Mouse (Mus musculus) lung, postnatal 0 days (tissue): ENCODE results near the gene Dusp1. TPM values are rescaled to one million over a fixed set of nuclear protein-coding genes. Genes with fewer than 3 reads are reported as not detected.
A peak's percentile ranks its signal among the peaks of the same experiment; 100 is the strongest.

Source experiments
- ATAC-seq: fragments of 200-750 bp; cut with Nextera tagmentation; 2 replicates; pipeline ENCODE4 v1.8.0; 2017; ENCODE audit warnings: moderate library complexity
- DNase-seq: peaks from one replicate; pipeline ENCODE4 v3.0.0-alpha.2; 2016; ENCODE audit warnings: low spot score
- H3K27ac ChIP-seq: fragments of 300-500 bp; sonication (generic); 2 replicates; pipeline ENCODE4 v1.5.1; 2014; ENCODE audit warnings: antibody characterized with exemption, mild to moderate bottlenecking, low read length, mixed read lengths
- H3K27me3 ChIP-seq: fragments of 300-500 bp; sonication (generic); replicated peaks from 2 replicates; pipeline ENCODE4 v1.6.1; 2014; ENCODE audit warnings: low read length, mixed read lengths; ENCODE audit not compliant: insufficient read depth
- H3K36me3 ChIP-seq: fragments of 300-500 bp; sonication (generic); 2 replicates; pipeline ENCODE4 v1.6.1; 2014; ENCODE audit warnings: low read length, mixed read lengths; ENCODE audit not compliant: insufficient read depth
- H3K4me1 ChIP-seq: fragments of 300-500 bp; sonication (generic); 2 replicates; pipeline ENCODE4 v1.6.1; 2014; ENCODE audit warnings: antibody characterized with exemption, low read depth, low read length, mixed read lengths; ENCODE audit not compliant: insufficient read depth
- H3K4me2 ChIP-seq: fragments of 300-500 bp; sonication (generic); replicated peaks from 2 replicates; pipeline ENCODE4 v1.6.1; 2014; ENCODE audit warnings: low read depth, mild to moderate bottlenecking, low read length, moderate library complexity, mixed read lengths
- H3K4me3 ChIP-seq: fragments of 300-500 bp; sonication (generic); 2 replicates; pipeline ENCODE4 v1.5.1; 2014; ENCODE audit warnings: low read depth, low read length
- H3K9ac ChIP-seq: fragments of 300-500 bp; sonication (generic); replicated peaks from 2 replicates; pipeline ENCODE4 v1.6.1; 2014; ENCODE audit warnings: low read depth, mild to moderate bottlenecking
- H3K9me3 ChIP-seq: fragments of 300-500 bp; sonication (generic); 2 replicates; pipeline ENCODE4 v1.6.1; 2016; ENCODE audit warnings: low read length, mixed read lengths
- CTCF ChIP-seq: IDR thresholded peaks from 2 replicates; pipeline ENCODE4 v1.5.1; 2016; ENCODE audit warnings: antibody characterized with exemption, mild to moderate bottlenecking
- EP300 ChIP-seq: IDR thresholded peaks from 2 replicates; pipeline ENCODE4 v1.6.1; 2016; ENCODE audit warnings: antibody characterized with exemption, mild to moderate bottlenecking, control low read depth
- WGBS: fragments of 180-500 bp; shearing (Covaris S2); extraction: QIAGEN DNeasy Blood & Tissue Kit; methylation state at CpG from one replicate; pipeline ENCODE4 v1.1.7; 2014; 5-methylcytosine and 5-hydroxymethylcytosine counted together
- polyA plus RNA-seq: library from polyadenylated mRNA; unstranded; fragments of >200 nt; fragmentation: Nextera tagmentation; extraction: Ambion mirVana; gene quantifications from 2 replicates; pipeline ENCODE4 v1.2.1, GENCODE M21; 2015

Gene Dusp1
- polyA plus RNA-seq, 1 experiment from 2014 or later = 79.3 TPM

DNA sequence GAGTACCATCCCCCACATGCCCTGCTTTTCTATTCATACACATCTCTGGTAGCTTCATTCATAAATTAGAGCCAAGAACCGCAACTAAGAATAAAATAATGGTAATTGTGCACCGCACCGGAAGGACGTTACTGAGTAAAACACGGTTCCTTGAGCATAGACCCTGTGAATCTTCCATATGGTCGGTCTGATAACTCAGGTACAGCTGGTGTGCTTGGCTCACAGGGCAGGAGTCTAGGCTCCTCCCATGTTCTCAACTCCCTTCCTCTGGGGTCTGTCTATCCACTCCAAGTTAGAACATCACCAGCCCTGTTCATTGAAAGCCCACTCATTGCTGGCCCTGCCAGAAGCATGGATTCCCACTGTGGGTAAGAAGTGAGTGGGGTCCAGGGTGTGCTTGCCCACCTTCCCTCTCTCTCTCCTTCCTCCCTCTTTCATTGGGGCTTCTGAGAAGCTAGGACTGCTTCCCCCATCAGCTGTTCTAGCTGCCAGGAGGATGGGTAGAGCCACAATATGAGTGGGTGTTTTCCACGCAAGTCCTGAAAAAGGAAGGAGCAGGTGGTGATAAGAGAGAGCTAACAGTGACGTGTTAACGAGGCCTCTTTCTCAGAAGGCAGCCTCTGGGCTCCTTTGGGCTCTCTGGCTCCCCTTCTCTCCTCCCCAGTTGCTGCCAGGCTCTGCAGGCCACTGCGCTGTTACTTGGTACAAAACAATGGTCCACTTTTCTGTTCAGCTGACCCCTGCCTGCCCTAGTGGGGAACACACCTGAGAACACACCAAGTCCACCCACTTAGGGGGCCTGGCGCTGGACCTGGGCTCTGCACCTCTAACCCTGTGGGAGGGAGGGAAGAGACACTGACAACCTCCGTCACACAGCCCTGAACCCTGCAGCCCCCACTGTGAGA is 14.1 kb upstream of the Dusp1 start:
- H3K27me3 ChIP-seq = no peaks in the 10 kb centered on the region
- TF ChIP-seq CTCF = no peak
- no peak for TF ChIP-seq EP300
- DNase-seq = no peak
- peaks cover 15% of the 10 kb centered on the region for H3K4me1 ChIP-seq
- no peak overlapping the region for H3K4me2 ChIP-seq
- ATAC-seq = no peak
- H3K9me3 ChIP-seq = no peaks in the 10 kb centered on the region
- no peaks in the 10 kb centered on the region for H3K36me3 ChIP-seq
- 0 out of 2 replicates have a peak overlapping the region, but pooled peaks have one; percentile 12 for H3K9ac ChIP-seq
- H3K27ac ChIP-seq = no peak overlapping the region
- H3K4me3 ChIP-seq = no peak overlapping the region
- 82% methylated on average over 12 of the region's 12 CpGs for WGBS

GRCm38 (mm10) chr17:26574701-26575100 is 12.8 kb upstream of the Dusp1 start:
- H3K4me2 ChIP-seq = no peak overlapping the region
- H3K36me3 ChIP-seq = no peaks in the 10 kb centered on the region
- no peak overlapping the region for H3K9ac ChIP-seq
- DNase-seq (no peak), ATAC-seq (no peak)
- TF ChIP-seq EP300 (no peak), CTCF (no peak)
- peaks cover 15% of the 10 kb centered on the region for H3K4me1 ChIP-seq
- H3K9me3 ChIP-seq = no peaks in the 10 kb centered on the region
- no peaks in the 10 kb centered on the region for H3K27me3 ChIP-seq
- no peak overlapping the region for H3K4me3 ChIP-seq
- no peak overlapping the region for H3K27ac ChIP-seq
- 76% methylated on average over 5 of the region's 5 CpGs for WGBS

DNA sequence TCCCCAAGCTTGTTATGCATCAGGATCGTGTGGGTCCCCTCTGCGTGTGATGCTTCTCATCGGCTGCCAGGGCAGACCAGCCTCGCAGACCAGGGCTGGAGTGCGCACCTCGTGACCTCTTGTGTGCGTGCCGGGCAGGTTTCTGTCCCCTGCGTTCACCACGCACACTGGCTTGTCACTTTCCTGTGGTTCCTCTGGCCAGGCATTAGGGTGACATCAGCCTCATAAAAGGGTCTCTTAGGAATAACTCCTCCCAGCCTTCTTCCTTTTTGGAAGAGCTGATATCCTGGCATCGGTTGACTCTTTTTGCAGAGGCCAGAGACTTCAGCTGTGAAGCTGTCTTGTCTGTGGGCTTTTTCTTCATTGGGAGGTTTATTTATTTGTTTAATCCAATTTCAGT is 12.2 kb upstream of the Dusp1 start:
- H3K4me3 ChIP-seq = no peak overlapping the region
- WGBS = 65% methylated on average over 11 of the region's 11 CpGs
- ATAC-seq = no peak
- no peak overlapping the region for H3K4me2 ChIP-seq
- peaks cover 15% of the 10 kb centered on the region for H3K4me1 ChIP-seq
- H3K36me3 ChIP-seq = no peaks in the 10 kb centered on the region
- no peak overlapping the region for H3K27ac ChIP-seq
- no peaks in the 10 kb centered on the region for H3K27me3 ChIP-seq
- no peak overlapping the region for H3K9ac ChIP-seq
- DNase-seq = no peak
- no peak for TF ChIP-seq EP300
- TF ChIP-seq CTCF = no peak
- H3K9me3 ChIP-seq = no peaks in the 10 kb centered on the region

- peaks cover 13% of the 10 kb centered on the region for H3K4me1 ChIP-seq
- no peaks in the 10 kb centered on the region for H3K9me3 ChIP-seq
- no peak overlapping the region for H3K9ac ChIP-seq
- no peak overlapping the region for H3K4me3 ChIP-seq
- no peak for TF ChIP-seq EP300
- H3K36me3 ChIP-seq = no peaks in the 10 kb centered on the region
- DNase-seq (no peak), ATAC-seq (no peak)
- H3K4me2 ChIP-seq = no peak overlapping the region
- no peaks in the 10 kb centered on the region for H3K27me3 ChIP-seq
- H3K27ac ChIP-seq = no peak overlapping the region
- WGBS = 89% methylated on average over 11 of the region's 11 CpGs
These were observed 10.3 kb upstream of the Dusp1 start for GRCm38 (mm10) chr17:26572265-26572664.

GRCm38 (mm10) chr17:26571377-26571776 is 9.4 kb upstream of the Dusp1 start:
- 55% methylated on average over 3 of the region's 3 CpGs for whole genome bisulfite sequencing
- DNase-seq (peak; percentile 67), ATAC-seq (peak; percentile 50)

GRCm38 (mm10) chr17:26570651-26571118 is 8.8 kb upstream of the Dusp1 start:
- Histone ChIP-seq H3K4me3 (no peak overlapping the region), H3K27ac (0 out of 2 replicates have a peak overlapping the region, but pooled peaks have one; percentile 3), H3K9me3 (no peaks in the 10 kb centered on the region), H3K27me3 (no peaks in the 10 kb centered on the region), H3K9ac (no peak overlapping the region), H3K4me1 (0 out of 2 replicates have a peak, but pooled peaks cover 3% of the 10 kb centered on the region), H3K36me3 (no peaks in the 10 kb centered on the region), H3K4me2 (no peak overlapping the region)
- 75% methylated on average over 11 of the region's 11 CpGs for WGBS
- DNase-seq (no peak), ATAC-seq (peak; percentile 35)
- TF ChIP-seq EP300 = no peak
- TF ChIP-seq CTCF = no peak

More at GRCm38 (mm10) chr17:26571377-26571776, 9.4 kb upstream of the Dusp1 start:
- Histone ChIP-seq H3K27me3 (no peaks in the 10 kb centered on the region), H3K27ac (0 out of 2 replicates have a peak overlapping the region, but pooled peaks have one; percentile 9), H3K4me1 (peaks cover 4% of the 10 kb centered on the region; the same call in 1 of the 2 replicates), H3K4me2 (no peak overlapping the region), H3K9me3 (no peaks in the 10 kb centered on the region), H3K9ac (no peak overlapping the region), H3K36me3 (no peaks in the 10 kb centered on the region), H3K4me3 (no peak overlapping the region)
- peak; percentile 23; the same call in 1 of the 2 replicates for TF ChIP-seq EP300
- no peak for TF ChIP-seq CTCF
